Mouse (Mus musculus): ENCODE results near the gene Fank1. TPM values are rescaled to one million over a fixed set of nuclear protein-coding genes. Genes with fewer than 3 reads are reported as not detected.

The Fank1 gene
- polyA plus RNA-seq, 1 experiment from 2014 or later = 7.9 TPM

DNA sequence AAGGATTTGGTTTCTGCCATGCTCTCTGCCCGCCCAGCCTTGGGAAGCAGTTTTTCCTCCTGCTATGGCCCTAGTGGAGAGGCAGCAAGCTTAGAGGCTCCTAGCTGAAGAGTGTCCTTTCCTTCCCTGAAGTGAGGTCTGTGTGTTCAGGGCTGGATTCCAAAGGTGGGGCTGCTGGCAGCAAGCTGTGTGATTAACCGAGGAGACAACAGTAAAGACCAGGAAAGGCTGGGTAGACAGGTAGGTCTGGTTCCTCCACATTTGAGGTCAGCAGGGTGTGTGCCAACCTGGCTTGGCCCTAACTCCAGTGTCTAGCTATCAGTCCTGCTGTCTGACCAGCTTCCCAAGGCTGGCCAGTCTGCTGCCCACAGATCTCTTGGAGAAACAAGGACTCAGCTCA is 18.1 kb downstream of the Fank1 start:
- no peak for ATAC-seq
- Histone ChIP-seq H3K4me1 (ENCODE audit: control insufficient read depth, insufficient read depth, low read length) (no peaks in the 10 kb centered on the region), H3K36me3 (ENCODE audit: control insufficient read depth, insufficient read depth, low read length) (no peaks in the 10 kb centered on the region), H3K4me3 (ENCODE audit: low read depth, low read length) (no peak overlapping the region), H3K4me2 (ENCODE audit: low read length) (no peak overlapping the region), H3K9me3 (replicated peaks; ENCODE audit: control insufficient read depth, low read length, poor library complexity, severe bottlenecking) (no peaks in the 10 kb centered on the region), H3K27ac (ENCODE audit: low read length) (no peak overlapping the region), H3K9ac (ENCODE audit: low read depth, low read length) (no peak overlapping the region), H3K27me3 (ENCODE audit: control insufficient read depth, insufficient read depth, low read depth, low read length) (no peaks in the 10 kb centered on the region)
- 93% methylated on average over 2 of the region's 2 CpGs for WGBS

DNA sequence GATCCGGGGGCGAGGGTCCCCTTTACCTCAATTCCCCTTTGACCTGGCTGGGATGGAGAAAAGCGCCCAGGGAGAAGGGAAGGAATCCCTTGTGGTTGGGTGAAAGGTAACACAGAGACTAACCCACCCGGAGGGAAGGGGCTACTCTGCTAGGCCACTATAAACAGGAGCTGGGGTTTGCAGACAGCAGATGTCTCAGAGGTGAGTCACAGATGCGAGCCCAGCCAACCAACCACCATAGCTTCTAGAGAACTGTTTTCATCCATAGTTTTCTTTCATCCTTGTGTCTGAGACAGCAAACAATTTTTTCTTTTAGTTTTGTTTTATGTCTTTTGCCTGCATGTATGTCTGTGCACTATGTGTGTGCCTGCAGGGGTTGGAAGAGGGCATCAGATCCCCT is 23.3 kb downstream of the Fank1 start:
- no peak for ATAC-seq
- H3K9me3 ChIP-seq (replicated peaks; ENCODE audit: control insufficient read depth, low read length, poor library complexity, severe bottlenecking) = no peaks in the 10 kb centered on the region
- H3K4me3 ChIP-seq (ENCODE audit: low read depth, low read length) = no peak overlapping the region
- WGBS = 89% methylated on average over 5 of the region's 5 CpGs
- H3K36me3 ChIP-seq (ENCODE audit: control insufficient read depth, insufficient read depth, low read length) = no peaks in the 10 kb centered on the region
- no peaks in the 10 kb centered on the region for H3K4me1 ChIP-seq (ENCODE audit: control insufficient read depth, insufficient read depth, low read length)
- no peak overlapping the region for H3K9ac ChIP-seq (ENCODE audit: low read depth, low read length)
- H3K27ac ChIP-seq (ENCODE audit: low read length) = no peak overlapping the region
- H3K4me2 ChIP-seq (ENCODE audit: low read length) = no peak overlapping the region
- H3K27me3 ChIP-seq (ENCODE audit: control insufficient read depth, insufficient read depth, low read depth, low read length) = no peaks in the 10 kb centered on the region

GRCm38 (mm10) chr7:133801823-133802222 is 25.2 kb downstream of the Fank1 start:
- H3K9me3 ChIP-seq (replicated peaks; ENCODE audit: control insufficient read depth, low read length, poor library complexity, severe bottlenecking) = no peaks in the 10 kb centered on the region
- WGBS = 73% methylated on average over 6 of the region's 6 CpGs
- no peak overlapping the region for H3K9ac ChIP-seq (ENCODE audit: low read depth, low read length)
- no peaks in the 10 kb centered on the region for H3K4me1 ChIP-seq (ENCODE audit: control insufficient read depth, insufficient read depth, low read length)
- ATAC-seq = no peak
- no peak overlapping the region for H3K4me3 ChIP-seq (ENCODE audit: low read depth, low read length)
- H3K36me3 ChIP-seq (ENCODE audit: control insufficient read depth, insufficient read depth, low read length) = no peaks in the 10 kb centered on the region
- no peak overlapping the region for H3K27ac ChIP-seq (ENCODE audit: low read length)
- H3K27me3 ChIP-seq (ENCODE audit: control insufficient read depth, insufficient read depth, low read depth, low read length) = no peaks in the 10 kb centered on the region
- no peak overlapping the region for H3K4me2 ChIP-seq (ENCODE audit: low read length)

- no peak overlapping the region for H3K9ac ChIP-seq (ENCODE audit: low read depth, low read length)
- WGBS = 55% methylated on average over 7 of the region's 7 CpGs
These were observed 29.0 kb downstream of the Fank1 start for GRCm38 (mm10) chr7:133805614-133806175.

DNA sequence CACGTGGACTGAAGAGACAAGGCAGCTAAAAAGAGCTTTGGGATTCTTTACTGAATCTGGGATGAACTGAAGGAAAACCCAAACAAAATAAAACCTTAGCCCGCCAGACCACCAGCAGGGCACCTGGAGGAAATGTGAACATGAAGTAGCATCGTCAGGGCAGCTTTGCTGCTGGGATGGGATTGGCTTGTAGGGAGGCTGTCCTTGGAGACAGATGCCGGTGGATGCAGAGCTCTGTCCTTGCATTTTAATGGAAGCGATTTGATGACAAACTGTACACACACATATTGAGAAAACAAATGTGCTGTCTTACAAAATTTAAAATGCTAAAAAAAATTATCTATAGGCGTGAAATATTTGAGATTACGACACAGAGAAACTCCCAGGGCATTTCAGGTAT is 36.3 kb downstream of the Fank1 start:
- H3K4me1 ChIP-seq (ENCODE audit: control insufficient read depth, insufficient read depth, low read length) = no peaks in the 10 kb centered on the region; the same call in 1 of the 2 replicates
- H3K27me3 ChIP-seq (ENCODE audit: control insufficient read depth, insufficient read depth, low read depth, low read length) = no peaks in the 10 kb centered on the region
- no peak for ATAC-seq
- no peak overlapping the region for H3K27ac ChIP-seq (ENCODE audit: low read length)
- no peak overlapping the region for H3K4me2 ChIP-seq (ENCODE audit: low read length)
- WGBS = 57% methylated on average over 7 of the region's 7 CpGs
- H3K9me3 ChIP-seq (replicated peaks; ENCODE audit: control insufficient read depth, low read length, poor library complexity, severe bottlenecking) = no peaks in the 10 kb centered on the region
- peak overlapping the region; percentile 25; the same call in 1 of the 2 replicates for H3K9ac ChIP-seq (ENCODE audit: low read depth, low read length)
- no peak overlapping the region for H3K4me3 ChIP-seq (ENCODE audit: low read depth, low read length)
- H3K36me3 ChIP-seq (ENCODE audit: control insufficient read depth, insufficient read depth, low read length) = no peaks in the 10 kb centered on the region

More at GRCm38 (mm10) chr7:133805614-133806175, 29.0 kb downstream of the Fank1 start:
- peak; percentile 89; the same call in 1 of the 2 replicates for ATAC-seq
- Histone ChIP-seq H3K36me3 (ENCODE audit: control insufficient read depth, insufficient read depth, low read length) (no peaks in the 10 kb centered on the region), H3K9me3 (replicated peaks; ENCODE audit: control insufficient read depth, low read length, poor library complexity, severe bottlenecking) (no peaks in the 10 kb centered on the region), H3K27me3 (ENCODE audit: control insufficient read depth, insufficient read depth, low read depth, low read length) (no peaks in the 10 kb centered on the region), H3K4me2 (ENCODE audit: low read length) (no peak overlapping the region), H3K4me3 (ENCODE audit: low read depth, low read length) (no peak overlapping the region), H3K4me1 (ENCODE audit: control insufficient read depth, insufficient read depth, low read length) (no peaks in the 10 kb centered on the region), H3K27ac (ENCODE audit: low read length) (no peak overlapping the region)

DNA sequence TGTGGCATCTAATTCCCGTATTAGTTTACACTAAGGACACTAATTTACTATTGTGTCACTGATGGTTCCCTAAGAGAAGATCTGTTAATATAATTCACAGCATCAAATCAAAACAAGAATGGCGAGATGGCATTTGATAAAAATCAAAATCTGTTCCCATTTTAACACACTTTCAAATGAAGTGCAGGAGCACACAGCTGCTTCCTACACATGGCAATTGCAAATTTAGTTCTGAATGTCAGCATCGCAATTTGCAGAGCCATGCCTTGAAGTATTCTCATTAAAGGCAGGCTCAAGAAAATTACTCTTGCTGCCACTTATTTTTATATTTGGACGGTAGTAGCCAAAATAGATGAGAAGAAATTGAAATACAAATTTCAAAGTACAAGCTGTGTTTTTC is 36.7 kb downstream of the Fank1 start:
- Histone ChIP-seq H3K9ac (ENCODE audit: low read depth, low read length) (no peak overlapping the region), H3K4me1 (ENCODE audit: control insufficient read depth, insufficient read depth, low read length) (no peaks in the 10 kb centered on the region; the same call in 1 of the 2 replicates), H3K9me3 (replicated peaks; ENCODE audit: control insufficient read depth, low read length, poor library complexity, severe bottlenecking) (no peaks in the 10 kb centered on the region), H3K27ac (ENCODE audit: low read length) (no peak overlapping the region), H3K4me3 (ENCODE audit: low read depth, low read length) (no peak overlapping the region), H3K36me3 (ENCODE audit: control insufficient read depth, insufficient read depth, low read length) (no peaks in the 10 kb centered on the region), H3K27me3 (ENCODE audit: control insufficient read depth, insufficient read depth, low read depth, low read length) (no peaks in the 10 kb centered on the region), H3K4me2 (ENCODE audit: low read length) (no peak overlapping the region)
- 71% methylated on average over 4 of the region's 4 CpGs for WGBS
- ATAC-seq = no peak

DNA sequence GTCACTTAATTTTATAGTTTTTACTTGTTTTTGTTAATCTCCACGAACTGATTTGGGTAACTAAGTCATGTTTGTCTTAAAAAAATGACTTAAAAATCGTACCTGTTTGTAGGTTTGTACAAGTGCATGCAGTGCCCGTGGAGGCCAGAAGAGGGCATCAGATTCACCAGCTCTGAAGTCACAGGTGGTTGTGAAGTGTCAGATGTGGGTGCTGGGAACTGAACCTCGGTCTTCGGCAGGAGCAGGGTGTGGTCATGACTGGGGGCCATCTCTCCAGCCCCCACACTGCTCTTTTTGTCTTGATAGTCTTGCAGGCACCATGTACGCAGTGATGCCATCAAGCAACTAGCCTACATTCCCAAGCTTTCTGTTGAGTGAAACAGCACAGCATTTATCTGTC is 47.1 kb downstream of the Fank1 start:
- Histone ChIP-seq H3K27ac (ENCODE audit: low read length) (no peak overlapping the region), H3K4me3 (ENCODE audit: low read depth, low read length) (no peak overlapping the region), H3K9ac (ENCODE audit: low read depth, low read length) (no peak overlapping the region), H3K27me3 (ENCODE audit: control insufficient read depth, insufficient read depth, low read depth, low read length) (no peaks in the 10 kb centered on the region), H3K9me3 (replicated peaks; ENCODE audit: control insufficient read depth, low read length, poor library complexity, severe bottlenecking) (peaks cover 3% of the 10 kb centered on the region; the same call in 1 of the 2 replicates), H3K4me2 (ENCODE audit: low read length) (no peak overlapping the region), H3K36me3 (ENCODE audit: control insufficient read depth, insufficient read depth, low read length) (no peaks in the 10 kb centered on the region), H3K4me1 (ENCODE audit: control insufficient read depth, insufficient read depth, low read length) (no peaks in the 10 kb centered on the region)
- no peak for ATAC-seq
- WGBS = 89% methylated on average over 6 of the region's 6 CpGs

GRCm38 (mm10) chr7:133824579-133824978 is 47.9 kb downstream of the Fank1 start:
- Histone ChIP-seq H3K36me3 (ENCODE audit: control insufficient read depth, insufficient read depth, low read length) (no peaks in the 10 kb centered on the region), H3K9ac (ENCODE audit: low read depth, low read length) (no peak overlapping the region), H3K4me2 (ENCODE audit: low read length) (no peak overlapping the region), H3K4me3 (ENCODE audit: low read depth, low read length) (no peak overlapping the region), H3K4me1 (ENCODE audit: control insufficient read depth, insufficient read depth, low read length) (no peaks in the 10 kb centered on the region), H3K27ac (ENCODE audit: low read length) (no peak overlapping the region), H3K27me3 (ENCODE audit: control insufficient read depth, insufficient read depth, low read depth, low read length) (no peaks in the 10 kb centered on the region), H3K9me3 (replicated peaks; ENCODE audit: control insufficient read depth, low read length, poor library complexity, severe bottlenecking) (peaks cover 3% of the 10 kb centered on the region; the same call in 1 of the 2 replicates)
- ATAC-seq = no peak
- 90% methylated on average over 2 of the region's 2 CpGs for WGBS

GRCm38 (mm10) chr7:133828514-133828913 is 51.9 kb downstream of the Fank1 start:
- Histone ChIP-seq H3K27me3 (ENCODE audit: control insufficient read depth, insufficient read depth, low read depth, low read length) (no peaks in the 10 kb centered on the region), H3K4me2 (ENCODE audit: low read length) (no peak overlapping the region), H3K9me3 (replicated peaks; ENCODE audit: control insufficient read depth, low read length, poor library complexity, severe bottlenecking) (no peaks in the 10 kb centered on the region; the same call in 1 of the 2 replicates), H3K36me3 (ENCODE audit: control insufficient read depth, insufficient read depth, low read length) (no peaks in the 10 kb centered on the region), H3K4me1 (ENCODE audit: control insufficient read depth, insufficient read depth, low read length) (no peaks in the 10 kb centered on the region), H3K27ac (ENCODE audit: low read length) (no peak overlapping the region), H3K4me3 (ENCODE audit: low read depth, low read length) (no peak overlapping the region), H3K9ac (ENCODE audit: low read depth, low read length) (no peak overlapping the region)
- 25% methylated on average over 4 of the region's 4 CpGs for WGBS
- no peak for ATAC-seq

Measured in midbrain, embryonic 16.5 days (tissue).